Mouse (Mus musculus): ENCODE data around the gene Aplnr.

Gene Aplnr

DNA sequence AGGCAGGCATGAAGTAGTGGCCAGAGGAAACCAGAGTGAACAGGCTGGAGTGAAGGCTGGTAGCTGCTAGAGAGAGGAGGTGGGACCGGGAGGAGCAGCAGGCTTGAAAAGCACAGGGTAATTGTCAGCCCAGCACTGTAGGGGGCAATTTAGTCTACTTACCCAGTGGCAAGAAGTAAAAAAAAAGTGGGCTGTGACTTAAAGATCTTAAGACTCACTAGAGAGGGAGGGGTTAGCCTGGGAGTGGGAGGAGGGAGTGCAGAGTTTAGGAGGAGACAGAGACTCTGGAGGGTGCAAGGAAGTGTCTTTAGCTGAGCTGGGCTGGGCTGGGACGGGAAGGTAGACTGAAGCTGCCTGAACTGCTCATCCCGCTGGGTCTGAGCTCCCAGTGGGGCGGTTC is at the start of gene Aplnr:
Gene Aplnr (plus strand): TSS at position 137 of the 400 bp plus-strand sequence.
- no peak for DNase-seq (ENCODE audit: low spot score in 2 of 2)

DNA sequence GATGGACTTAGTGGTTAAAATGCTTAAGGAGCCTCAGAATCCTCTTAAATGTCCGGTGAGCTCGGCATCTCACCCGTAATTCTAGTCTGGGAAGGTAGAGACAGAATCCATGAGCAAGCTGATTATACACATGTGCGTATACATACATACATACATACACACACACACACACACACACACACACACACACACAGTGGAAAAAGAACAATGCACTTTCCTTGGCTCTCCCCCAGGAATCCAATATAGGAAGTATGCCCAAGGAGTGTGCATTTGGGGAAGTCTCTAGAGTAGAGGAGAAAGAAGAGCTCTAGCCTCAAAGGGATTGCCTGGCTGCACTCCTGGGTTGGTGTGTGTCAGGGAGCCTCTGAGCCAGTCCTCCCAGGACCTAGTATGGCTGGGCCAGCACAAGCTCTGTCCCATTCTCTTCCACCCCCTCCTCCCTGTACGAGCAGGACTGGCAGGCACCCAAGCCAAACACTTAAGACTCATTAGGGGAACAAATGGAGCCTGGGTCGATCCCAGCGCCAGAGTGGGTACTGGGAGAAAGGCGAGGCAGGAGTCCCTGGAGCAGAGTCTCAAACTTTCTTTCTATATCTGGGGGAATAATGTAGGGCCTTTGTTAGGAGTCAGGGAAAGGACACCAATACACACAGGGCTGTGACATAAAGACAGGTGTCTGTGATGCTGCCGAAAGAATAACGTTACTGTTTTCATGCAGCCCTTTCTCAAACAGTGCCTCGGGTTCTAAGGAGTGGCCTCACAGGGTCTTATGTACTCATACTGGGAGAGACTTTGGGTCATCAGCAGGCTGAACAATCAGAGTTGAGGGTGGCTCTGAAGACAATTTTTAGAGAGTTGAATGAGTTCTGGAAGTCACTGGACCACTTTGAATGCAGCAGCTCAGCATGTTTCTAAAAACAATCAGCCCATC is 47.0 kb upstream of the Aplnr start:
- peak in 1 of 2 experiments; percentile 39 for DNase-seq (ENCODE audit: low spot score in 2 of 2)

DNA sequence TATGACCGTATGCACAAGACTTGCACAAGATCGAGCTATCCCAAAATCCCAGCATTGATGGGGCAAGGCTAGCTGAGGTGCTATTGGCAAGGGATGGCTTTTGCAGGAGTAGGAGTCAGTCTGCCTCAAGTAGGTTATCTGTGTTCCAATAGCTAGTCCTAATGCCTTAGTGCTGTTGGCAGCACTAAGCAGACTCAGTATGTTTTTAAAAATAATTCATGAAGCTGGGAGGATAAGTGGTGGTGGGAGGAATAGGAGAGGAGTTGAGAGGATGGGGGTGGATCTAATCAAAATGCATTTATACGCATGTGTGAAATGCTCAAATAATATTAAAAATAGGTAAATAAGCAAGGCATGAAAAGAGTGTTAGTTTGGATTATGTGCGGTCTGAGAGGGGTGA is 44.7 kb upstream of the Aplnr start:
- DNase-seq (ENCODE audit: low spot score in 2 of 2), result no peak

DNA sequence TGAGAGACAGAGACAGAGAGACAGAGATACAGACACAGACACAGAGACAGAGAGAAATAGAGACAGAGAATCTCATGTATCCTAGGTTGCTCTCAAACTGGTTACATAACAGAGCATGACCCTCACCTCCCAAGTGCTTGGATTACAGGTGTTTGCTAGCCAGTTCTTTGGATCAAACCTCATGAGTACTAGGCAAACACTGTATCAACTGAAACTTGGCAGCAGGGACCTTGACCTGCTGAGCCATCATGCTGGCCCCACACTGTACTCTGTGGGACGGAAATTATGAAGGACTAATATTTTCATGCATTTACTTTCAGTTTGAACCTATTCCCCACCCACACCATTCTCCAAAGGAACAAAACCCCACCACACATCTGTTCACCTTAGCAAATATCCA is 42.6 kb upstream of the Aplnr start:
- DNase-seq (ENCODE audit: low spot score in 2 of 2), result no peak

DNA sequence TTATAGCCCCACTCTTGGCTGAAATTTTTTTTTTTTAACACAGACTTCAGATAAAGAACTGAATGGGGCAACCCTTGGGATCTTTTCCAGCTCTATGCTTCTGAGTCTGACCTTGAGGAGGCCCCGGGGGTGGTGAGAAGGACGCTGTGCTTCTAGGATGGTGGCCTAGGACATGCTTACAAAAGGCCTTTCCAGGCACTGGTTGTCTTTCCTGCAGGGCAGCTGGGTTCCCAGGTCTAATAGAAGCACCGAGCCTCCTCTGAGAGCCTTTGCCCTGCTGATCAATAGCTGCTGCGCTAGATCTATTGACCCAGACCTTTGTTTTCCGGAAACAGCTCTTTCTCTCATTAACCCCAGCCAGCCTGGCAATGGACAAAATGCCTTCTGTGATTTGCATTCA is 40.1 kb upstream of the Aplnr start:
- DNase-seq (ENCODE audit: low spot score in 2 of 2), result no peak

DNA sequence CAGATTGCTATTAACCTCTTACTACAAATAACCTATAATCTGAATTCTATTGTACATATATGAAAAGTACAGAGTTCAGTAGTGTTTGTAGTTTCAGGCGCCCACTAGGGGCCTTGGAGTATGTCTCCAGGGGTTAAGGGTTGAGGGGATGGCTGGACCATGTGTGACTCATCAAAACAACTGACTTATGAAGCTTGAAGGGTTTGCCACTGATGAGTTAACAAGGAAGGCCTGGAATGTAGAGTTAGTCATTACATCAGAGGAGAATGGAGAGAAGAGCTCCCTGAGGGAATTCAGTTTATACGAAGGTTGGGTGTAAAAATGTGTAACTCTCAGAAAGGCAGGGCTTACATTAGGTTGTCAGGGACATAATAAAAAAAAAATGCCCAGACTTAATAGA is 38.0 kb upstream of the Aplnr start:
- no peak for DNase-seq (ENCODE audit: low spot score in 2 of 2)

DNA sequence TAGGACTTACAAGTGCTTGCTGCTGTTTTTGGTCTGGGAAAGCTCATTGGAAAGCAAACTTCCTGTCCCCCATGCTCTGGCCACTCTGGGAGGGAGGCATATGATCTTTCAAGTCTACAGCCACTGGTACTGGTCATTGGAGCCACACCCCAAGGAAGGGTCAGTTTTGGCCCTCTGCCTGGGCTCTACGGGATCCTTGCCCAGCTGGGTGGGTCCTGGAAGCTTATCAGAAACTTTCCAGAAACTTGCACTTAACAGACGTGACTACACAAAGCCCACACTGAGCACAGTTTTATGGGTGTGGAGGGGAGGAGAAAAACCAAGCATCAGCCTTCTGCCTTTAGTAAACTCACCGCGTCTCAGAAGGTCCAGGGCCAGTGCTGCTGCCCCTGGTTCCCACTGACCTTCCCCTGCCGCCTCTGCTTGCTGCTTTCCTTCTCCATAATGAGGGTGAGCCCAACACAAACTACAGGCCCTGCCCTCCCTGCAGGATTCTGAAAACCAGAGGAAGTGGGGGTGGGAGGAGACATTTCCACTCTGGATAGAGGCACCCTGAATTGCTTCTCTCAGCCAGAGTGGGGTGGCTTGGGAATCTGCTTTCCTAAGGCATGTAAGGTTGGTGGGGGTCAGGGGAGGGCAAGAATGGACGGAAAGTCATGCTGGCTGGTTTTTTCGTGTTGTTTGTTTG is 37.1 kb upstream of the Aplnr start:
- DNase-seq (ENCODE audit: low spot score in 2 of 2), result no peak

DNA sequence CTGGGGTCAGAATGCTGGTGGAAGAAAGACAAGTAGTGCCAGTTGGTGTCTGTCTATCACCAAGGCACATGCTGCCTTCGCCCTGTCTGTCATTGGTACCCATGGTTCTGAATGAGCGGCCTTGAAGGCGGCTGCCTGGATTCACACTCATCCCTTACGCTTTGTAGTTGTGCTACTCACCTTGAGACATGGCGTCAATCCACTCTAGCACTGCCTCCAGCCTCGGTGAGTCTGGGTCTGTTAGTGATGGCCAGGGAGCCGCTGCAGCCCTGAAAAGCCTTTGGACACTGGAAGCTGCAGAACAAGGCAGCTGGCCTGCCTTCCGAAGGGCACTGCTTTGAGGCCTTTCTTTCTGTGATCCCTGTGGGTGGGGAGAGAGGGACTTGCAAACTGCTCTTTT is 32.8 kb upstream of the Aplnr start:
- no peak for DNase-seq (ENCODE audit: low spot score in 2 of 2)

DNA sequence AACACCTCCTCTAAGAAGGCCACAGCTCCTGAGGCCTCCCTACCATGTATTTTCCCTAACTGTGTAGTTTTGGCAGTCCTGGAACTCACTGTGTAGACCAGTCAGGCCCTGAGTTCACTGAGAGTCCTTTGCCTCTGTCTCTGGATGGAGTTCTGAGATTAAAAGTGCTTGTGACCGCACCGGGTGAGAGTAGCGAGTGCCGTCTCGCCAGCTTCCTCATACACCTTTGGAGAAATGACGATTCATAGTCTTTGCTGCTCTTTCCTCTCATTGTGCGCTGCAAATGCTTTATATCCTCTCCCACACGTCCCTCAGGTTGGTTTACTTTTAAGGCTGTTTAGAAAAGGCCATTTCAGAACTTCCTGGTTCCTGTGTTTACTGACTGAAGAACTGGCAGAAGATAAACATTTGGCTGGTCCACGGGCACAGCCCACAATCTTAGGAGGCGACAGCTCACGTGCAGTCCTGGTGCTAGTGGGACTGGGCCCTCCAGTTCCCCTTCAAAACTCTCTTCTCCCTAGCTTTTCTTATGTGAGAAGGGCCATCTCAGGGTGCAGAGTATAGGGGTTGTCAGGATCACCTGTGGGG is 30.5 kb upstream of the Aplnr start:
- no peak for DNase-seq (ENCODE audit: low spot score in 2 of 2)

DNA sequence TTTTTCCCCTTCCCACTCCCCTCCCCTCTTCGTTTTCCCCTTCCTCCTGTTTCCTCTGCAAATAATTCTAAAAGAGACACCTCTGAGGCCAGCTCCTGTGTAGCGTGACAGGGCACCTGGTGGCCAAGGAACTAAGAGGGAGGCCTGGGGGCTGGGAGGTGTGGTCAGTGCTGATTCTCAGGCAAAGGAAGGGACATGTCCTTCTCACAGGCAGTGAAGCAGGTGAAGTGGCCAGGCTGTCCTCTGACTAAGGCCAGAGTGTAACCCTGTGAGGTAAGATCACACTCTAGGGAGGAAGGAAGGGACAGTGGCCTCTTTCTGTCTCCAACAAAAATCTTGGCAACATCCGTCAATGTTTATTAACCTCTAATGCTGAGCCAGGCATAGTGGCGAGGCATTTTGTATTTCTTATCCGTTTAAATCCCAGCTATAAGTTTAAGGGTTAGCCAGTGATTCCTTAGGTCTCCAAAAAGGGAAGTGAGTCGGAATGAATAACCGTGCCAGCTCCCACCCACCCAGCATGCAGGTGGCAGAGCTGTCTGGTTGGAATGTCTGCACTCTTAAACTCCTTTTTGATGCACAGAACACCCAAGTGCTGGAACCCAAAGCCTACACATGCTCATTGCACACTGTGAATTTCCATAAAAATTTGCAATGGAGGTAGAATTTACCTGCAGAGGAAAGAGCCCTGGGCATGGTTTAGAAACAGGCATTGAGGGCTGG is 29.8 kb upstream of the Aplnr start:
- no peak for DNase-seq (ENCODE audit: low spot score in 2 of 2)

DNA sequence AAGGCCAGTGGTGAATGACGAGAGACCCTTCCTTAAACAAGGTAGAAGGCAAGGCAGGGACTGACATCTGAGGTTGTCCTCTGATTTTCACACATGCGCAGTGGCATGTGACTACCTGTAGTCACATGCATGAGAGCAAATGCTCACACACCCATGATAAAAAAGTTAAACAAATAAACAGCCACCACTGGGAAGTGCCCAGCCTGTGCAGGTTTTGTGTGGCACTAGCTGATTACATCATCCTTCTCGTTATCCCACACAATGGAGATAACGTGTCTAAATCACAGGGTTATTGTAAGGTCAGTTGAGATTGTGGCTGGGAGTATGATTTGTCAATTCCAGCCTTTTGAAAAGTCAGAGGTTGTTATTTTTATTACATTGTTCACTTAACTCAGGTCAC is 29.1 kb upstream of the Aplnr start:
- no peak for DNase-seq (ENCODE audit: low spot score in 2 of 2)

DNA sequence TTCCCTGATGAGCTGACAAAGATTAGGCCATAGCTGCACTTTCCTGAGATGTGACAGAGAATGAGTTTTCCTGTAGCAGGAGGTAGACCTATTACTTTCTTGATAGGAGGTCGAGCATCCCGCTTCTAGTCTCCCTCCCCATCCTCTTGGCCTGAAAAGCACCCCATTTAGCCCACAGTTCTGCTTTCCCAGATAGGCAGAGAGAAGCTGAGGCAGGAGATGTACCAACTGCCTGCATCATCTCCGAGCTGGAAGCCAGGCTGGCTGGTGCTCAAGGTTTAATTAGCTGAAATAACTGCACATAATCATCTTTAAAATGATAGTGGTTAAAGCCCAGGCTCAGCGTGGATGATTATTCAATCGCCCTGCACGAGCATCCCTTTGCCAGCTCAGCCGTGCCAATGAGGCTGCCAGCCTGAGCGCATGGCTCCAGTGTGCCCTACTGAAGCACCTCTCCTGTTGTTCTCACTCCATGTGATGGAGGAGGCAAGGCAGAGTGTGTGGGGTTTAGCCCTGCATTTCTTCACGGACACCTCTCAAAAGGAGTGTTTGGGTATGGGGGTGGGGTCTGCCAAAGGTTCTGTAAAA is 25.6 kb upstream of the Aplnr start:
- no peak for DNase-seq (ENCODE audit: low spot score in 2 of 2)

DNA sequence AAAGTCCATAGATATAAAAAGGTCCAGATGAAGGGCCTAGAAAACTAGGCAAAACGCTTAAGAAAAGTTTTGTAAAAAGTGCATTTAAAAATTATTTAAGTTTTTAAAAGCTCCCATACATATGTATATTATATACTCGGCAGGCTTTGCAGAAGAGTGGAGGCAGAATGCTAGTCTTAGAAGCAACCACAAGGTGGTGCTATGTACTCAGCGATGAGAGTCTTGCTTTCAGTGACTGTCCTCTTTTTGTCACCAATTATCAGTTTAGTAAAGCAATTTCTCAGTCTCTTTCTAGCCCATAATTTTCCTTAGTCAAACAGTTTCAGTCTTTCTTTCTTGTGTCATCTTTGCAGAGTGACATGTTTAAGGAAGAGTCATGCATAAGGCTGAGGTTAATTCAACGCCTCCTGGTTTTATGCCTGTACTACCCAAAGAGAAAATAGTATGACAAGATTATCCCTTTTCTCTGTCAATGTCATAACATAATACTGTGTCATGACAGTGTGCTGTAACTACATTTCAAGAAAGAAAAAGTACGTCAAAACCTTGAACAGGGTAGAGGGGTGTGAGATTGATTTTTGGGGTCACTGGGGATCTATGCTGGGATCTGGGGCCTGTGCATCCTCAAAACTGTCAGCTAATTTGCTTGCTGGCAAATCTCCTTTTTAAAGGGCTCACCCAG is 12.7 kb upstream of the Aplnr start:
- peak in 1 of 2 experiments; percentile 48 for DNase-seq (ENCODE audit: low spot score in 2 of 2)

DNA sequence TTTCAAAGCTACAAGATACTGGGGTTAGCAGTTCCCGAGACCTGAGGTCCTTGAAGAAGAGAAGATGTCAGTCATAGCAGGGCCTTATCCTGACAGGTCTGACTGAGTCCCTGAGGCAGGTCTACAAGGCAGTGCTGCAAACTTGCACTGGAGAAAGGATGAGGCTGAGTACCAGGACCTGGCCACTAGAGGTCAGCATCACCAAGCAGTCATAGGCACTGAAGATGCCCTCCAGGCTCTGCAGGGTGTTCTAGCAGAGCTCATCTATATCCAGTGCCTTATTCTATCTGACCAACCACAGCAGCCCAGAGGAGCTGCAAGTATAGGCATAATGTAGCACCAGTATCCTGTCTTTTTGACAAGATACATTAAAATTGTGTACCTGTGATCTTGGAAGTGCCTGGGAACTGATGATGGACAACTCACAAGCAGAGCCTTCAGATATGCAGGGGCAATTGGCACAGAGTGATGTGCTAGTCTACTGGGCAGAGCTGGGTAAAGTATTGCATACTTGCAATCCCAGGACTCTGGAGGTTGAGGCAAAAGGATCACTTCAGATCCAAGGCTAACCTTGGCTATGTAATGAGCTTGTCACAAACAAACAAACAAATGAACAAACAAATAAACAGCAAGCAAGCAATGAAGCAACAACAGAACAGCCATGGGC is 12.0 kb upstream of the Aplnr start:
- peak; percentile 55 to 74 for DNase-seq (ENCODE audit: low spot score in 2 of 2)

DNA sequence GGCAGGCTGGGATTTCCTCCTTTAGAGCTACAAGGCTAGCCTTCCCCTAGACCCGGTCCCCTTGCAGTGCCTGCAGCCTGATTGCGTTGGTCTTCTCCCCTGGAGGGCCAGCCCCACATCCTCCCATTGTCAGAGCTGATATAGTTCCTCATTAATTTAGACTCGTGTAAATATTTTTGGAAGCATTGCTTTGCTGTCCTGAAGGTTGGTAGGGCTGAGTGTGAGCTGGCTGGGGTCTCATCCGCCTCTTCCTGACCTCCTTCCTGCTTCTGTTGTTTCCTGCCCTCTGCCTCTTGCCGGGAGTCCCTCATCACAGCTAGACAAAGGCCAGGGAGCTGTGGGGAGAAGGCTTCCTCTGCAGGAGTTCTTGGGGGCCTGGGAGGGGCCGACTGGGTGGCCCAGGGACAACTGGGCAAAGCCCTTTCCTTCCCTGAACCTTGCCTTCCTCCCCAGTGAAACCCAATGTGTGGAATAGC is 6.5 kb upstream of the Aplnr start:
- DNase-seq (ENCODE audit: low spot score in 2 of 2), result peak in 1 of 2 experiments; percentile 7

DNA sequence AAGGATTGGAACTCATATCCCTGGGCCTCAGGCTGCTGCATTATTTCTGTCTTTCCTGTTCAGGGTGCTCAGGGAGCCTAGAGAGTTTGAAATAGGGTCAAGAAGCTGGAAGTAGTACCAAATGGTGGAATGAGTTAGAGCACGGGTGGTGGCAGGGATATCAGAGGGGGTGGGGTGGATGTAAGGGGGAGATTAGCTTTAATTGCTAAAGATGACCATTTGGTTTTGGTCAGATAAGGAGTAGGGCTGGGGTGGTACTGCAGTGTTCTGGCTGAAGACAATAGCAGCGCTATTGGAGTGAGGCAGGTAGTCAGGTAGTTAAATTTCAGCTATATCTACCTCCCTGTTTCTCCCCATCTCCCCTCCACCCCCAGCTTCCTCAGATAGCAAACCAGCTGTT is 4.8 kb upstream of the Aplnr start:
- DNase-seq (ENCODE audit: low spot score in 2 of 2), result peak in 1 of 2 experiments; percentile 1

DNA sequence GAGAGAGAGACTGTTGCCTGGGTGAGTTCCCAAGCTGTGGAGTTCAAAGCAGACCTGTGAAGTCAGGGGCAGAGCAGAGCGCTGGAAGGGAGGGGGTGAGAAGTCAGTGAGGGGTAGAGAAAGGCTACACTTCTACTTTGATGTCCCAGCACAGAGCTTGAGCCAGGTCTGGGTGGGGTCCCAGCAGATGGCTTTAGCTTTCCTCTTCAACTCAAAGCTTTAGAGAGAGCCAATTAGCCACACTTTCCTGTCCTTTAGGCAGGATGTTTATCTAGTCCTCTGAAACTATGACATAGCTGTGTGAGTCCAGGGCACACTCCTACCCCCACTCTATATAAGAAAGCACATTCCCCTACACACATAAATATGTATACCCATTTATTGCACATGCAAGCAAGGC is 4.3 kb upstream of the Aplnr start:
- peak in 1 of 2 experiments; percentile 4 for DNase-seq (ENCODE audit: low spot score in 2 of 2)

DNA sequence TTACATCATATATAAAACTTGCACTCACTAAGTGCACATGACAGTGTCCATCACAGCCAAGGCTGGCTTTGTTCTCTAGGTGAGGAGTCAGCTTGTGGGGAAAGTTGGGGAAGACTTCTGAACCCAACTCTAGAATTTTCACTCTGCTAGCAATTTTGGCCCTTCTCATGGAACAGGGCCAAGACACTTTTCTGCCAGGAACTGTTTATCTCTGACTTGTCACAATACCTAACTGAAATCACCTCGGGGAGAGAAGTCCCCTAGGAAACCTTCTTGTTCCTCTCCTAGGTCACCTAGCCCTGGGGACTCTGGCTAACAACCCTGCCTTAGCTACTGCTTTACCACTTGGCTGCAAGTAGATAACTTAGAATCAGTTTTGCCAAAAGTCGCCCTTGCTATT is 3.8 kb upstream of the Aplnr start:
- DNase-seq (ENCODE audit: low spot score in 2 of 2), result peak in 1 of 2 experiments; percentile 1

DNA sequence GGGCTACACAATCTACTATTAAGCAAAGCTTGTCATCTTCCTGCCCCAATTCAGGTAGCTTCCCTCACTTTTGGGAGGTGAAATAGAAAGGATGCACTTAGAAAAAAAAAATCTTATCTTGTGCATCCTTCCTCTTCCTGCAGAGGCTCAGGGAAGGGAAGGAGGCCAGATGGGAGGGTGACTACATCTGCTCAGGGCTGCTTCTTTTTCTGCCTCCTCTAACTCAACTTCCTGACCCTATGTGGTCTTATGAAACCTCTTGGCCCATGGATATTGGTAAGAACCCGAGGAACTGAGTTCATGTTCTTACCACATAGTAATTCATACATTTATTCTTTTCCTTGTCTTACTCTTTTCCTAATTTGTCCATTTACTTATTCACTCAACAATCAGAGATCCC is 926 bp upstream of the Aplnr start:
- no peak for DNase-seq (ENCODE audit: low spot score in 2 of 2)

DNA sequence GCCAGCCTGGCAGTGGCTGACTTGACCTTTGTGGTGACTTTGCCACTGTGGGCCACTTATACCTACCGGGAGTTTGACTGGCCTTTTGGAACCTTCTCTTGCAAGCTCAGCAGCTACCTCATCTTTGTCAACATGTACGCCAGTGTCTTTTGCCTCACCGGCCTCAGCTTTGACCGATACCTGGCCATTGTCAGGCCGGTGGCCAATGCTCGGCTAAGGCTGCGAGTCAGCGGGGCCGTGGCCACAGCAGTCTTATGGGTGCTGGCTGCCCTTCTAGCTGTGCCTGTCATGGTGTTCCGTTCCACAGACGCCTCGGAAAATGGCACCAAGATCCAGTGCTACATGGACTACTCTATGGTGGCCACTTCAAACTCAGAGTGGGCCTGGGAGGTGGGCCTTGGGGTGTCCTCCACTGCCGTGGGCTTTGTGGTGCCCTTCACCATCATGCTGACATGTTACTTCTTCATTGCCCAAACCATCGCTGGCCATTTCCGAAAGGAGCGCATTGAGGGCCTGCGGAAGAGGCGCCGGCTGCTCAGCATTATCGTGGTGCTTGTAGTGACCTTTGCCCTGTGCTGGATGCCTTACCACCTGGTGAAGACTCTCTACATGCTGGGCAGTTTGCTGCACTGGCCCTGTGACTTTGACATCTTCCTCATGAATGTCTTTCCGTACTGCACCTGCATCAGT is 951 bp downstream of the Aplnr start:
- peak in 1 of 2 experiments; percentile 6 for DNase-seq (ENCODE audit: low spot score in 2 of 2)

Data from frontal cortex, postnatal 10 days (tissue).